ENCODE assay signal across 18 mouse cellular contexts in genomic region chr7:64056498-64056897, GRCm38 (mm10).
DNase-seq lines count a peak whose midpoint lies in the region; ATAC-seq and TF ChIP-seq lines count a peak whose summit lies in the region.
"Had no signal": no experiment of that assay in that cellular context is flagged by ENCODE, and none has a peak within 500 bp of the region (broad histone marks: within the 10 kb centered on the region; RNA-seq: fewer than 3 reads in every experiment).

No protein-coding gene starts in this region.

- H3K4me3 ChIP-seq in forebrain, embryonic 11.5 days (ENCODE audit: low read depth, low read length), result no peak overlapping the region
- no peak overlapping the region for H3K4me3 ChIP-seq in forebrain, embryonic 14.5 days (ENCODE audit: low read depth, low read length)
- no peak overlapping the region for H3K4me3 ChIP-seq in liver, embryonic 14.5 days (ENCODE audit: insufficient read depth in 1 of 2, low read depth in 2 of 2, low read length in 2 of 2)
- no peak overlapping the region for H3K4me3 ChIP-seq in liver, embryonic 15.5 days (replicated peaks)
- H3K4me3 ChIP-seq: embryonic facial prominence, embryonic 15.5 days; heart, embryonic 13.5 days; limb, embryonic 13.5 days; lung, embryonic 15.5 days; midbrain, embryonic 12.5 days had no signal

- DNase-seq in forebrain, embryonic 11.5 days (ENCODE audit: low spot score), result peak; percentile 30
- DNase-seq in forebrain, embryonic 14.5 days (ENCODE audit: low spot score), result no peak
- DNase-seq in liver, embryonic 14.5 days (ENCODE audit: low read depth in 3 of 3, low spot score in 3 of 3), result no peak
- DNase-seq in liver, result no peak
- DNase-seq in brain, adult 2 months (ENCODE audit: low read depth, low spot score), result peak; percentile 77
- no peak for DNase-seq in layer of hippocampus, postnatal 10 days (ENCODE audit: low spot score in 2 of 2)
- DNase-seq: adrenal gland, adult 2 months; kidney, postnatal 4 days; layer of hippocampus, postnatal 36 days; thymus, adult 18-20 months had no signal

- H3K4me1 ChIP-seq in forebrain, embryonic 11.5 days (replicated peaks; ENCODE audit: control insufficient read depth, insufficient read depth, low read length), result no peaks in the 10 kb centered on the region
- no peaks in the 10 kb centered on the region for H3K4me1 ChIP-seq in forebrain, embryonic 14.5 days (ENCODE audit: control insufficient read depth, insufficient read depth, low read length)
- H3K4me1 ChIP-seq in liver, embryonic 14.5 days (replicated peaks; ENCODE audit: control insufficient read depth in 2 of 2, insufficient read depth in 2 of 2, low read length in 1 of 2), result peaks cover 31 to 35% of the 10 kb centered on the region in 2 experiments
- H3K4me1 ChIP-seq in liver, embryonic 15.5 days (replicated peaks), result peaks cover 63% of the 10 kb centered on the region
- H3K4me1 ChIP-seq: embryonic facial prominence, embryonic 15.5 days; limb, embryonic 13.5 days; lung, embryonic 15.5 days; midbrain, embryonic 12.5 days had no signal

- no peaks in the 10 kb centered on the region for H3K9me3 ChIP-seq in forebrain, embryonic 11.5 days (ENCODE audit: control insufficient read depth, low read length)
- H3K9me3 ChIP-seq in forebrain, embryonic 14.5 days (replicated peaks; ENCODE audit: control insufficient read depth, low read length), result no peaks in the 10 kb centered on the region
- no peaks in the 10 kb centered on the region for H3K9me3 ChIP-seq in liver, embryonic 14.5 days (ENCODE audit: control insufficient read depth, low read length)
- no peaks in the 10 kb centered on the region for H3K9me3 ChIP-seq in liver, embryonic 15.5 days (replicated peaks)
- H3K9me3 ChIP-seq: embryonic facial prominence, embryonic 15.5 days; heart, embryonic 13.5 days; limb, embryonic 13.5 days; lung, embryonic 15.5 days; midbrain, embryonic 12.5 days had no signal

- ATAC-seq in forebrain, embryonic 11.5 days (replicated peaks; ENCODE audit: low FRiP score), result no peak
- ATAC-seq in forebrain, embryonic 14.5 days, result no peak
- ATAC-seq in liver, embryonic 14.5 days (ENCODE audit: insufficient read depth), result no peak
- ATAC-seq in liver, embryonic 15.5 days (ENCODE audit: insufficient read depth), result no peak

- no peaks in the 10 kb centered on the region for H3K27me3 ChIP-seq in forebrain, embryonic 11.5 days (ENCODE audit: control insufficient read depth, insufficient read depth, low read length)
- H3K27me3 ChIP-seq in forebrain, embryonic 14.5 days (replicated peaks; ENCODE audit: control insufficient read depth, insufficient read depth, low read length), result no peaks in the 10 kb centered on the region
- no peaks in the 10 kb centered on the region for H3K27me3 ChIP-seq in liver, embryonic 14.5 days (ENCODE audit: control insufficient read depth, insufficient read depth, low read length)
- H3K27me3 ChIP-seq in liver, embryonic 15.5 days, result no peaks in the 10 kb centered on the region
- H3K27me3 ChIP-seq: embryonic facial prominence, embryonic 15.5 days; limb, embryonic 13.5 days; lung, embryonic 15.5 days; midbrain, embryonic 12.5 days had no signal

- TF ChIP-seq CTCF in liver, embryonic 14.5 days (IDR thresholded peaks at IDR 0.05; ENCODE audit: low read depth), result peak; percentile 13; the same call in 1 of the 2 replicates

- H3K9ac ChIP-seq in forebrain, embryonic 11.5 days (ENCODE audit: low read length), result no peak overlapping the region
- H3K9ac ChIP-seq in forebrain, embryonic 14.5 days (ENCODE audit: low read length), result no peak overlapping the region
- H3K9ac ChIP-seq in liver, embryonic 14.5 days (replicated peaks), result no peak overlapping the region
- no peak overlapping the region for H3K9ac ChIP-seq in liver, embryonic 15.5 days
- H3K9ac ChIP-seq: embryonic facial prominence, embryonic 15.5 days; heart, embryonic 13.5 days; hindbrain, embryonic 14.5 days; limb, embryonic 13.5 days; lung, embryonic 15.5 days; midbrain, embryonic 12.5 days had no signal

- H3K36me3 ChIP-seq in forebrain, embryonic 11.5 days (ENCODE audit: control insufficient read depth, insufficient read depth, low read length), result no peaks in the 10 kb centered on the region
- no peaks in the 10 kb centered on the region for H3K36me3 ChIP-seq in forebrain, embryonic 14.5 days (ENCODE audit: control insufficient read depth, insufficient read depth, low read length)
- H3K36me3 ChIP-seq in liver, embryonic 14.5 days (replicated peaks; ENCODE audit: control insufficient read depth, insufficient read depth, low read depth), result no peaks in the 10 kb centered on the region
- no peaks in the 10 kb centered on the region for H3K36me3 ChIP-seq in liver, embryonic 15.5 days (replicated peaks)
- H3K36me3 ChIP-seq: embryonic facial prominence, embryonic 15.5 days; heart, embryonic 13.5 days; limb, embryonic 13.5 days; lung, embryonic 15.5 days; midbrain, embryonic 12.5 days had no signal

- no peak for TF ChIP-seq EP300 in liver, embryonic 14.5 days (IDR thresholded peaks at IDR 0.05; ENCODE audit: low read depth)

- no peak overlapping the region for H3K27ac ChIP-seq in forebrain, embryonic 11.5 days (ENCODE audit: low read depth, low read length)
- no peak overlapping the region for H3K27ac ChIP-seq in forebrain, embryonic 14.5 days (ENCODE audit: low read depth, low read length)
- H3K27ac ChIP-seq in liver, embryonic 14.5 days, result no peak overlapping the region; the same call in 1 of the 2 replicates
- H3K27ac ChIP-seq in liver, embryonic 15.5 days (replicated peaks), result peak overlapping the region; percentile 41; the same call in 1 of the 2 replicates
- H3K27ac ChIP-seq: embryonic facial prominence, embryonic 15.5 days; heart, embryonic 13.5 days; hindbrain, embryonic 14.5 days; limb, embryonic 13.5 days; lung, embryonic 15.5 days; macrophage; midbrain, embryonic 12.5 days had no signal

- 78% methylated on average over 3 of the region's 3 CpGs for WGBS in forebrain, embryonic 11.5 days
- WGBS in forebrain, embryonic 14.5 days, result 78% methylated on average over 3 of the region's 3 CpGs
- 68% methylated on average over 3 of the region's 3 CpGs for WGBS in liver, embryonic 14.5 days (ENCODE audit: insufficient replicate concordance)
- WGBS in liver, embryonic 15.5 days (ENCODE audit: insufficient replicate concordance), result 73% methylated on average over 3 of the region's 3 CpGs

- no peak overlapping the region for H3K4me2 ChIP-seq in forebrain, embryonic 11.5 days (ENCODE audit: low read depth, low read length, severe bottlenecking)
- H3K4me2 ChIP-seq in forebrain, embryonic 14.5 days (ENCODE audit: low read length), result no peak overlapping the region
- H3K4me2 ChIP-seq in liver, embryonic 14.5 days (ENCODE audit: low read depth), result no peak overlapping the region
- no peak overlapping the region for H3K4me2 ChIP-seq in liver, embryonic 15.5 days
- H3K4me2 ChIP-seq: embryonic facial prominence, embryonic 15.5 days; heart, embryonic 13.5 days; hindbrain, embryonic 14.5 days; limb, embryonic 13.5 days; lung, embryonic 15.5 days; midbrain, embryonic 12.5 days had no signal

Comparison
In these comparisons a context has a peak if more than half of its experiments do, and no peak if none do; other contexts are left out.
1. DNase-seq: peak in forebrain, embryonic 11.5 days (single experiment) and brain, adult 2 months (single experiment); none in forebrain, embryonic 14.5 days (single experiment), liver, embryonic 14.5 days (0 of 3), liver (single experiment) and layer of hippocampus, postnatal 10 days (0 of 2).